Mouse (Mus musculus) spleen, adult 2 months (tissue): ENCODE measurements at regions not wholly inside any gene's neighbourhood (a gene's known extent, or its start where the extent isn't known, plus 50 kb on each side); places are given as distances from the start of the nearest gene placed in this dataset.

Experiments
- DNase-seq, 2 experiments: peaks; one replicate each; pipeline versions ENCODE4 v3.0.0 to v3.0.0-alpha.2; 2012 to 2021; ENCODE audit warnings: low spot score in 2 of 2, low read depth in 1 of 2
- H3K27ac ChIP-seq: fragments of 200-500 bp; 2 replicates; pipeline ENCODE4 v1.5.1; 2012; ENCODE audit warnings: low read length, inconsistent platforms; ENCODE audit not compliant: insufficient read depth
- H3K27me3 ChIP-seq: fragments of 200-500 bp; 2 replicates; pipeline ENCODE4 v1.6.1; 2012; ENCODE audit warnings: mild to moderate bottlenecking, moderate library complexity, low read length, inconsistent platforms; ENCODE audit not compliant: control insufficient read depth, insufficient read depth
- H3K36me3 ChIP-seq: fragments of 200-500 bp; 2 replicates; pipeline ENCODE4 v1.6.1; 2012; ENCODE audit warnings: mild to moderate bottlenecking, low read length, inconsistent platforms; ENCODE audit not compliant: control insufficient read depth, insufficient read depth
- H3K4me1 ChIP-seq: fragments of 200-500 bp; 2 replicates; pipeline ENCODE4 v1.6.1; 2011; ENCODE audit warnings: inconsistent platforms; ENCODE audit not compliant: control insufficient read depth, insufficient read depth, insufficient read length
- H3K4me3 ChIP-seq: fragments of 200-500 bp; 2 replicates; pipeline ENCODE4 v1.5.1; 2011; ENCODE audit warnings: mild to moderate bottlenecking, inconsistent platforms; ENCODE audit not compliant: insufficient read depth, insufficient read length; ENCODE audit errors: extremely low read depth
- CTCF ChIP-seq: fragments of 200-500 bp; IDR thresholded peaks from 2 replicates; pipeline ENCODE4 v1.5.1; 2011; ENCODE audit warnings: mild to moderate bottlenecking, inconsistent platforms; ENCODE audit not compliant: insufficient read depth, insufficient read length, insufficient replicate concordance; ENCODE audit errors: extremely low read depth
- POLR2A ChIP-seq: fragments of 200-500 bp; IDR thresholded peaks from 2 replicates; pipeline ENCODE4 v1.6.1; 2011; ENCODE audit warnings: low read depth, low read length, inconsistent platforms
- WGBS: fragments of 180-500 bp; shearing (Covaris S2); methylation state at CpG from one replicate; pipeline ENCODE4 v1.1.7; 2018; 5-methylcytosine and 5-hydroxymethylcytosine counted together

DNA sequence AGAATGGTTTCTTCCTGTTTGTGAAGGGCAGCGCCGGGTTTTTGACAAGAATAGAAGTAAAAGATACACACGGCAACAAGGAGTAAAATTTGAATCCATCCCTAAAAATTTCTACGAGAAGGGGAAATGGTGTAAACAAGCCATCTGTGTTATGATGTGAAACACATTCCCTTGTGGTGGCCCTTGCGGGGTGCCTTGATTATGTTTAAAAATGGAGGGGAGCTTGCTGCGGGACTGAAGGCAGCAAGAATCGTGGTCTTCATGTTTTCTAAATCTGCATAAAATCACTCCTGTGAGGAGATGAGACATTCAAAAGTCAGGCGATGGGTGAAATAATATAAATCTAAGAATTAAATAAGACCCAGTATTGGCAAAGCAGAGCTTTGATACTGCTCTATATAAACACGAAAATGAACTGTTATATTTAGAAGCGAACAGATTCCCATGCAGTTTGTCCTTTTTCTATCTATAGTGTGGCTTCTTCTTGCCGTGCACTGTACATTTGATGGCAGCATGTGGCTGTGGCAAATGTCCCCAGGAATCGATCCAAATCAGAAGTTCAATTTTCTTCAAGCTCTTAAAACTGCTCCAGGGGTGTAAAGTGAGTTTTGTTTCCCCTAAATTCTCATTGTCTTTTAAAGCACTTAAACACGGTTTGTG is 426.4 kb downstream of the Hsfy2 start:
- no peak for TF ChIP-seq POLR2A
- TF ChIP-seq CTCF: no peak
- 85% methylated on average over 13 of the region's 13 CpGs for WGBS
- H3K36me3 ChIP-seq: no peaks in the 10 kb centered on the region

DNA sequence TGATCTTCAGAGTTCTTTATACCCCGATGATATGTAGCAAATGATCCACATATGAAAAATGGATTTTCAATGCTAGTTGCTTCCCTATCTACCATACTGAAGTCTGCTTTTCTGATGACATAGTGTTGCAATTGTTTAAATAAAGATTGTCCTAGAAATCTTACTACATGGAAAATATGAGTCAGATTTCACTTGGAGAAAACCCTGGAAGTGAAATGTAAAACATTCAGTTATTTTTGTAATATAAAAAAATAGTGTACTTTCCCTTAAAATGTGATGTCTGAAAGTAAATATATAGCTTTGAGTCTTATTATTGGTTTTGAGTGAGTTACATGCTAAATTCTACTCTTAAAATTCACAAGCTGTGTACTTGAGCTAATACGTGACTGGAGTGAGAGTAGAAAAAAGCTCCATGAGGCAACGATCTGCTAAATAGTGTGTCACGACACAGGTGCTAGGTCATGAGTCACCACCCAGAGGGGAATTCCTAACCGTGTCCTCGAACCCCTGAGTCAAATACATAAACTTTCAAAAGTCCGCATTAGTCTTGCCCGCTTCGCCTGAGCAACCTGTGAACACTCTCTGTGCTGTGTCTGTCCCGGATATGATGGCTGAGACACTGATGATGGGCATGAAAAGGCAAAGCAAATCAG is 430.5 kb downstream of the Hsfy2 start:
- H3K4me1 ChIP-seq: no peaks in the 10 kb centered on the region
- no peak for DNase-seq
- H3K36me3 ChIP-seq: no peaks in the 10 kb centered on the region
- H3K27me3 ChIP-seq: no peaks in the 10 kb centered on the region
- no peak for TF ChIP-seq CTCF
- no peak for TF ChIP-seq POLR2A
- H3K27ac ChIP-seq: no peak overlapping the region
- H3K4me3 ChIP-seq: no peak overlapping the region
- 93% methylated on average over 10 of the region's 10 CpGs for WGBS

More for the DNA sequence above, 426.4 kb downstream of the Hsfy2 start:
- no peak for DNase-seq
- Histone ChIP-seq H3K4me3 (no peak overlapping the region), H3K27ac (no peak overlapping the region), H3K27me3 (no peaks in the 10 kb centered on the region), H3K4me1 (no peaks in the 10 kb centered on the region)

DNA sequence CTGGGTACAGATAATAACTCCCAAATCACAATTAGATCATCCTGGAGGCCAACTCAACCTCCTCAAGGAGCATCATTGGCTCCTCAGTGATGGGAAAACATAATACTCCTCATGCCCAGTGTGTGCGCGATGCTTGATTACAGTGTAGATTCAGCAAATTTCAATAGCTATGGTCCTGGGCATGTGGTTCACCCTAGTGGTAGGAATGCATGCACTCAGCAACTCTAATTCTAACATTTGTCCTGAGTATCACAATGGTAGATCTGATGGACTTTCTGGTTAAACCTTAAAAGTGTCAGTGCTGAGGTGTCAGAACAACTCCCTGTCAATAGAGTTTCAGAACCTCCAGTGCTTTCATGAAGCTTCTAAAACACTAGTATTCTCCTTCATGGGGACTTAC is 442.0 kb downstream of the Hsfy2 start:
- DNase-seq: no peak
- 96% methylated on average over 2 of the region's 2 CpGs for WGBS
- Histone ChIP-seq H3K27ac (no peak overlapping the region), H3K27me3 (no peaks in the 10 kb centered on the region), H3K4me3 (no peak overlapping the region), H3K4me1 (no peaks in the 10 kb centered on the region), H3K36me3 (no peaks in the 10 kb centered on the region)
- TF ChIP-seq POLR2A (no peak), CTCF (no peak)

DNA sequence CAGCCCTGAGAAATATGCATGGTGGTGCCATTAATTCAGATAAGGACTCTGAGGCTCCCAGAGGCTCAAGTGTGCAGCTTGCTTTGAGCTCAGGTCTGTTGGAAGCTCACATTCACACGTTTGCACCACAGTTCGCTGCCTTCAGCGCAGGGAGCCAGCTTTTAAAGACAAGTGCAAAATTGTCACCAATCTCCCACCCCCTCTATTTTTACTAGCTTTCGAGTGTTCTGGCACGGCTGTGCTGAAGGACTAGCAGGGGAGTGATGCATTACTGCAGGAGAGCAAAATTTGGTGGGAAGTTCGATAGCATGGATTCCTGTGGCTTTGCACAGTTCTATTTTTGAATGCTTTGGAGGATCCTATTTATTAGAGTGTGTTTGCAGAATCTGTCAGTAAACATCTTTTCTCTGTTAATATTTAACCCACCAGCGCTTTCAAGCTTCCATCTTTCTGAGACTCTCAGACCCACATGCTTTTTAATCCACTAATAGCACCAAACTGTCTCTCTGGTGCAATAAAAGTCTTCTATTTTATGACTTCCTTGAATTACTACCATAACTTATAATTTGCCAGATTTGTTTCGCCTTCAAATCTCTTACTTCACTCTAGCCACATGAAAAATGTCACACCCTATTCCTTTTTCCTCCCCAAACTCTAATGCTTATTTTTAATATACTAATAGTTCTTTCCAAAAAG is 453.6 kb downstream of the Hsfy2 start:
- no peak for DNase-seq
- no peak for TF ChIP-seq POLR2A
- no peak for TF ChIP-seq CTCF

DNA sequence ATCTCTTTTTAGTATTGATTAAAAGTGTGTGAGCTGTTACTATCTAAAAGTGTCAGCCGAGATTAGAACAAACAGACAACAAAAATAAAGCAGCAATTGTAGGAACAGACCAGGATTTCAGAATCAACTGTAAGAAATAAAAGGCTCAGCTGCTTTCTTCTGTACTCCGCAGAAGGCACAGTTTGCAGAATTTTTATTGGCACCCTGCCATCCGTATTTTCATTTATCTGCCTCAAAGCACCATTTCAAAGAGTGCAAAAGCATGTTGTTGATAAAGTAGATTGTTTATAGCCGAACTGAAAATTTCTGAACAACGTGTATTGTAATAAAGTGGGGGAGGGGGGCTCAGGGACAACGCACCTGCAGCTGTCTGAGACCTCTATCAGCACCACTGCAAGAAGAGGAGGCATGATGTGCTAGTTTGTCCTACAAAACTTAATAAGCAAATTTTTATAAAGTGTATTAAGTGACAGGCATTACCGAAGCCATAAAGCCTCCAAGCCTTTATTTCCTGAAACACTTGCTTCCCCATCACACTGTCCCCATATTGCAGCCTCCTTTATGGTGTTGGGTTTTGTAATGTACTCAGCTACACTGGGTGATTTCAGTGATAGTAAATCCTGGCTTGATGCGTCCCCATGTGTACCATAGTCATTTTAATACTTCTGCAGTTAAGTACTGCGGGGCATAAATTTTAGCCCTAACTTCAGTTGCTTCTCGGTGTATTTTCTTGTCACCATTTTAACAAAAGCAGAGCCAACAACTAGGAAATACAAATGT is 457.8 kb downstream of the Hsfy2 start:
- Histone ChIP-seq H3K27ac (no peak overlapping the region), H3K36me3 (no peaks in the 10 kb centered on the region), H3K27me3 (no peaks in the 10 kb centered on the region), H3K4me3 (no peak overlapping the region), H3K4me1 (no peaks in the 10 kb centered on the region)
- TF ChIP-seq CTCF: no peak
- no peak for TF ChIP-seq POLR2A
- WGBS: 83% methylated on average over 10 of the region's 10 CpGs
- no peak for DNase-seq

More for the DNA sequence above, 453.6 kb downstream of the Hsfy2 start:
- Histone ChIP-seq H3K4me1 (no peaks in the 10 kb centered on the region), H3K27ac (no peak overlapping the region), H3K4me3 (no peak overlapping the region), H3K27me3 (no peaks in the 10 kb centered on the region), H3K36me3 (no peaks in the 10 kb centered on the region)
- WGBS: 78% methylated on average over 8 of the region's 8 CpGs

DNA sequence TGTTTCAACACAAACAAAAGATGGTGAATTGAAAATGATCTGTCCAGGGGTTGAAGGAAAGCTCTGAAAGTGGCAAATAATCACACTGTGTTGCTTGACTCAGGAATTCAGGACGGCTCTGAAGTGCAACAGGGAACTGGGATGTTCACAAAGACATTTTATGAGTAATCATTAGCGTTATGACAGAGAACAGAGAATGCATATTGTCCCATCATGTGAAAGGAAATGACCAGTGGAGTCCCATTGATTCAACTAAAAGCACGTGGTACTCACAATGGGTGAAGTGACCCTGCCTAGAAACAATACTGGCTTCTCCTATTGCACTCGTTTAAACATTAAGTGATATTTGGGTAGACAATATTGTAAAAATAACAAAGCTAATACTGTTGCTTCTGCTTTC is 466.1 kb downstream of the Hsfy2 start:
- no peaks in the 10 kb centered on the region for H3K36me3 ChIP-seq
- H3K27ac ChIP-seq: no peak overlapping the region
- no peak for TF ChIP-seq POLR2A
- TF ChIP-seq CTCF: no peak
- 71% methylated on average over 4 of the region's 4 CpGs for WGBS
- no peak overlapping the region for H3K4me3 ChIP-seq
- no peak for DNase-seq
- no peaks in the 10 kb centered on the region for H3K4me1 ChIP-seq
- no peaks in the 10 kb centered on the region for H3K27me3 ChIP-seq
